Mouse (Mus musculus): ENCODE results near the gene Dnal1. TPM values are rescaled to one million over a fixed set of nuclear protein-coding genes. Genes with fewer than 3 reads are reported as not detected.
"Not testable (repeated sequence)": the region's sequence is repeated elsewhere in the genome, so short reads cannot be mapped to it uniquely, and the experiment has no call there.

Gene Dnal1
- polyA plus RNA-seq, 1 experiment from 2014 or later, result 9.7 TPM

DNA sequence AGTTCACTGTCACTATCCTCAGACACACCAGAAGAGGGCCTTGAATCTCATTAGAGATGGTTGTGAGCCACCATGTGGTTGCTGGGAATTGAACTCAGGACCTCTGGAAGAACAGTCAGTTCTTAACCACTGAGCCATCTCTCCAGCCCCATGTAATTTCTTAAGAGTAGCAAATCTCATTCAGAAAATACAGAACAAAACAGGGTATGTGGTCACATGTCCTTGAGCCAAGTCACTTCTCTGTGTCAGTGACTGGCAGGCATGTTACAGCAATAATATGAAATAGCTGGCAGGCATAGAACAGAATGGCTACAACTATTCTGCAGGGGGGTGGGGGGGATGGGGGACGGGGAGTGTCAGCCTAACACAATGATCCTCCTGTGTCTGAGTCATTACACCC is 14.1 kb upstream of the Dnal1 start:
- Histone ChIP-seq H3K9ac (no peak overlapping the region), H3K27ac (no peak overlapping the region)
- WGBS, result 25% methylated on average over 1 of the region's 1 CpGs

DNA sequence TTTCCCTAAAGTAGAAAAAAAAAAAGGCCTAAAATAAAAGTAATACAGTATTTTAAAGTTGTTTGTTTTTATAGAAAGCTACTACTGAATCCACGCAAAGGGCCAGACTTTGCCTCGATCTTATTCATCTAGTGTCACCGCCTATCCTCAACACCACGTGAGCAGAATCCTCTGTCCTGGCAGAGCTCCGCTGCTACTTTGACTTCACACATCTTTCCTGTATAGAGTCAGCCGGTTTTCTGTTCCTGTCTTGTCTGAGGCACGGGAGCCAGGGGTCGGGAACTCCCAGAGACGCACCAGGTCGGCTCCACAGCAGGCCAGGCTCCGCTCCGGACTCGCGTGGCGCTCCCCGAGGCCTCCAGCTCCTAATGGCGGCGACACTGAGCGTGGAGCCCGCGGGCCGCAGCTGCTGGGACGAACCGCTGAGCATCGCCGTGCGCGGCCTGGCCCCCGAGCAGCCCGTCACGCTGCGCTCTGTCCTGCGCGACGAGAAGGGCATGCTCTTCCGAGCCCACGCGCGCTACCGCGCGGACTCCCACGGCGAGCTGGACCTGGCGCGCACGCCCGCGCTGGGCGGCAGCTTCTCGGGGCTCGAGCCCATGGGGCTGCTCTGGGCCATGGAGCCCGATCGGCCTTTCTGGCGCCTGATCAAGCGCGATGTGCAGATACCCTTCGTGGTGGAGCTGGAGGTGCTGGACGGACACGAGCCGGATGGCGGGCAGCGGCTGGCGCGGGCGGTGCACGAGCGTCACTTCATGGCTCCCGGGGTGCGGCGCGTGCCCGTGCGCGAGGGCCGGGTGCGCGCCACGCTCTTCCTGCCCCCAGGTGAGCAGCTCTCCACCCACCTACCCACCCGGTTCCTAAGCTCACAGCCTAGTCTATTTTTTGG is 13.3 kb upstream of the Dnal1 start, which contains the start of gene Acot6:
TSS of gene Acot6 (plus strand) at position 51 of the 889 bp plus-strand sequence.
- peak within 1 kb of the TSS; percentile 54 for H3K4me3 ChIP-seq
- H3K36me3 ChIP-seq; H3K9me3 ChIP-seq; H3K4me1 ChIP-seq (replicated peaks); H3K27me3 ChIP-seq: not testable (repeated sequence)
- H3K9ac ChIP-seq, result peak within 1 kb of the TSS; percentile 77
- H3K27ac ChIP-seq, result peak within 1 kb of the TSS; percentile 62
- peak within 1 kb of the TSS; percentile 71 for H3K4me2 ChIP-seq
- under 1% methylated on average over 77 of the region's 80 CpGs for WGBS
- peak; percentile 65 for ATAC-seq (ENCODE audit: low FRiP score)

More for the DNA sequence above, 14.1 kb upstream of the Dnal1 start:
- H3K36me3 ChIP-seq, result no peaks in the 10 kb centered on the region
- 0 out of 2 replicates have a peak, but pooled peaks cover 3% of the 10 kb centered on the region for H3K9me3 ChIP-seq
- H3K4me2 ChIP-seq, result peak overlapping the region; percentile 71
- 0 out of 2 replicates have a peak overlapping the region, but pooled peaks have one; percentile 54 for H3K4me3 ChIP-seq
- 0 out of 2 replicates have a peak, but pooled peaks cover 3% of the 10 kb centered on the region for H3K27me3 ChIP-seq
- no peak for ATAC-seq (ENCODE audit: low FRiP score)
- no peaks in the 10 kb centered on the region for H3K4me1 ChIP-seq (replicated peaks)

DNA sequence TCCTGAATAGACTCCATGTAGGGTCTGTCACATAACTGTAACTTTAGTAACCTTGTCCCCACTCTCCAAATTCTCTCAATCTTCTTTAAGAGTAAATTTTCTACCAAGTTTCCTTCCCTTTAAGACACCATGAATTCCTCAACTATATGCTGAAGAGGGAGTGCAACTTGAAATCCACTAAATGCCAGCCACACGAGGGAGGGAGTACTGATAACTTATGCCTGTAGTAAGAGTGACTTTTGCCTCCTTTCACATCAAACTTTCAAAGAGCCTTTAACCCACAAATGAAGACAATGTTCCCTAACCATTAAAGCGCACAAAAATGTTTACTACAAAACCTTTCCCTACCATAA is 12.7 kb upstream of the Dnal1 start:
- peak overlapping the region; percentile 77; the same call in 1 of the 2 replicates for H3K9ac ChIP-seq
- no peak for ATAC-seq (ENCODE audit: low FRiP score)

GRCm38 (mm10) chr12:84107012-84107411 is 7.2 kb upstream of the Dnal1 start:
- Histone ChIP-seq H3K36me3 (no peaks in the 10 kb centered on the region), H3K4me3 (no peak overlapping the region), H3K4me1 (replicated peaks) (no peaks in the 10 kb centered on the region), H3K9me3 (no peaks in the 10 kb centered on the region), H3K27ac (no peak overlapping the region), H3K27me3 (no peaks in the 10 kb centered on the region), H3K4me2 (no peak overlapping the region), H3K9ac (no peak overlapping the region)
- 75% methylated on average over 3 of the region's 3 CpGs for WGBS
- ATAC-seq (ENCODE audit: low FRiP score), result no peak

More for the DNA sequence above, 12.7 kb upstream of the Dnal1 start:
- Histone ChIP-seq H3K4me3 (peak overlapping the region; percentile 54), H3K27me3 (0 out of 2 replicates have a peak, but pooled peaks cover 3% of the 10 kb centered on the region), H3K9me3 (no peaks in the 10 kb centered on the region), H3K4me1 (replicated peaks) (no peaks in the 10 kb centered on the region), H3K27ac (no peak overlapping the region), H3K4me2 (peak overlapping the region; percentile 71), H3K36me3 (no peaks in the 10 kb centered on the region)
- 62% methylated on average over 2 of the region's 2 CpGs for WGBS

DNA sequence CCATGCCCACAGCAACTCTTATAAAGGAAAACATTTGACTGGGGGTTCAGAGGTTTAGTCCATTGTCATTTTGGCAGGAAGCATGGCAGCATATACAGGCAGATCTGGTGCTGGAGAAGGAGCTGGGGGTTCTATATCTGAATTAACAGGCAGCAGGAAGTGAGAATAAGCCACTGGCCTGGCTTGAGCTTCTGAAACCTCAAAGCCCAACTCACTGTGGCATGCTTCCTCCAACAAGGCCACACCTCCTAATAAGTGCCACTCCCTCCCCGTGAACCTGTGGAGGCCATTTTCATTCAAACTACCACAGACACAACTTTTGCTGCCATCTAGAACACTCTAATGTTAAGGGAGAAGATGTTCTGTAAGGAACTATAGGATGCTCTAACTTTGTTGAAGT is 6.5 kb upstream of the Dnal1 start:
- 82% methylated on average over 1 of the region's 1 CpGs for WGBS
- no peak overlapping the region for H3K27ac ChIP-seq
- ATAC-seq (ENCODE audit: low FRiP score), result no peak

DNA sequence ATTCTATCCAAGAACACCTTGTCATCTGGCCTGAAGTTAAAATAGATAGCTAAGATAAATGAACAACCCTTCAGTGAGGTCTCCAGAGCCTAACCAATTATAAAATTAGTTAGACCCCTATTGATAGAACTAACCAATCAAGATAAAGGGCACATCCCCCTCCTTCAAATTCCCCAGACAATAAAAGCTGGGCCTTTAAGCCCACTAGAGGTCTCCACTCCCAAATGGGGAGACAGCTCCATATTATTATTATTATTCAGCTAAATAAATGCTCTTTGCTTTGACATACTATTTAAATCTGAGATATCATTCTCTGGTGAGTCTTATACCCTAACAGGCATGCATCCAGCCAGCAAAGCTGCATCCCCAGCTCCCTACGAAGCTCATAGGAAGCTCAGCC is 4.2 kb upstream of the Dnal1 start:
- ATAC-seq (ENCODE audit: low FRiP score), result no peak
- Histone ChIP-seq H3K27me3 (no peaks in the 10 kb centered on the region), H3K27ac (no peak overlapping the region), H3K36me3 (no peaks in the 10 kb centered on the region), H3K4me3 (no peak overlapping the region), H3K4me2 (no peak overlapping the region), H3K9me3 (no peaks in the 10 kb centered on the region), H3K4me1 (replicated peaks) (peaks cover 4% of the 10 kb centered on the region), H3K9ac (no peak overlapping the region)
- WGBS, result 76% methylated on average over 1 of the region's 1 CpGs

More for the DNA sequence above, 6.5 kb upstream of the Dnal1 start:
- Histone ChIP-seq H3K4me2 (no peak overlapping the region), H3K4me1 (replicated peaks) (no peaks in the 10 kb centered on the region), H3K36me3 (no peaks in the 10 kb centered on the region), H3K27me3 (no peaks in the 10 kb centered on the region), H3K4me3 (no peak overlapping the region), H3K9ac (no peak overlapping the region), H3K9me3 (no peaks in the 10 kb centered on the region)

DNA sequence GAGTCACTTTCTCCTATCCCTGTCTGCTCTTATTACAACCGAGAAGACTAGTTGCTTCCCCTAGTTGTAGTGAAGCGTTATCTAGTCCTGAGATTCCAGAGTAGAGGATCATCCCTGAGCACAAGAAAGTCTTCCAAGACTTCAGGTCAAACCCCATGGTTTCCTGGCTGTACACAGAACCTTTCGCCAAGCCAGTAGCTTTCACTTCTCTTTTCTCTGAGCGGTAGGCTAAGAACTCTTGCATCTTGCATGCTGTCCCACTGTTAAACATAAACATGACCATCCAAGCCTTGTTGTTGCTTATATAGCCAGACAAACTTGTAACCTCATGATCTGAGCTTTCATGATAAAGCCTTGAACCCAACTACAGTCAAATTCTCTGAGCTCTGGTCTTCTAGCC is 3.4 kb upstream of the Dnal1 start:
- H3K9me3 ChIP-seq, result no peaks in the 10 kb centered on the region
- peaks cover 10% of the 10 kb centered on the region for H3K4me1 ChIP-seq (replicated peaks)
- ATAC-seq (ENCODE audit: low FRiP score), result no peak
- H3K4me3 ChIP-seq, result no peak overlapping the region
- H3K4me2 ChIP-seq, result no peak overlapping the region
- no peaks in the 10 kb centered on the region for H3K27me3 ChIP-seq
- H3K9ac ChIP-seq, result no peak overlapping the region
- WGBS, result 100% methylated on average over 4 of the region's 4 CpGs
- no peak overlapping the region for H3K27ac ChIP-seq
- no peaks in the 10 kb centered on the region for H3K36me3 ChIP-seq

GRCm38 (mm10) chr12:84113676-84114075 is 490 bp upstream of the Dnal1 start:
- Histone ChIP-seq H3K4me1 (replicated peaks) (peaks cover 10% of the 10 kb centered on the region), H3K9ac (no peak overlapping the region), H3K4me2 (peak overlapping the region; percentile 84), H3K9me3 (no peaks in the 10 kb centered on the region), H3K27me3 (no peaks in the 10 kb centered on the region), H3K36me3 (no peaks in the 10 kb centered on the region), H3K27ac (no peak overlapping the region), H3K4me3 (peak overlapping the region; percentile 79)
- WGBS, result 57% methylated on average over 6 of the region's 6 CpGs
- no peak for ATAC-seq (ENCODE audit: low FRiP score)

DNA sequence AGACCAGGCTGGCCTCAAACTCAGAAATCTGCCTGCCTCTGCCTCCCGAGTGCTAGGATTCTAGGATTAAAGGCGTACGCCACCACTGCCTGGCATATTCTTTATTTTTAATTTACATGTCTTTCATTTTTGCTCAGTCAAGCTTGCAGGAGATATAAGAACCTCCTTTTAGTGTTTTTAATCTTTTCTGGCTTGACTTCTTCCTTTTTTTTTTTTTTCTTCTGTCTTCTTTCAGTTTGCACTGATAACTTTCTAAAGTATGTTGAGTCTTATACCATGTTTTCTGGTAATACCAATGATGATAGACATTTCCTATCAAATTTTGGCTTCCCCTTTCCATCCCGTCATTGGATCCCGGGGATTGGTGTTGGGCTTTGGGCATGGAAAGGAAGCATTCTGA is 5.4 kb downstream of the Dnal1 start:
- Histone ChIP-seq H3K4me1 (replicated peaks) (peaks cover 9% of the 10 kb centered on the region), H3K9me3 (no peaks in the 10 kb centered on the region), H3K27ac (no peak overlapping the region), H3K9ac (no peak overlapping the region), H3K4me2 (no peak overlapping the region), H3K27me3 (no peaks in the 10 kb centered on the region), H3K36me3 (peaks cover 4% of the 10 kb centered on the region), H3K4me3 (no peak overlapping the region)
- no peak for ATAC-seq (ENCODE audit: low FRiP score)
- 92% methylated on average over 5 of the region's 5 CpGs for WGBS

DNA sequence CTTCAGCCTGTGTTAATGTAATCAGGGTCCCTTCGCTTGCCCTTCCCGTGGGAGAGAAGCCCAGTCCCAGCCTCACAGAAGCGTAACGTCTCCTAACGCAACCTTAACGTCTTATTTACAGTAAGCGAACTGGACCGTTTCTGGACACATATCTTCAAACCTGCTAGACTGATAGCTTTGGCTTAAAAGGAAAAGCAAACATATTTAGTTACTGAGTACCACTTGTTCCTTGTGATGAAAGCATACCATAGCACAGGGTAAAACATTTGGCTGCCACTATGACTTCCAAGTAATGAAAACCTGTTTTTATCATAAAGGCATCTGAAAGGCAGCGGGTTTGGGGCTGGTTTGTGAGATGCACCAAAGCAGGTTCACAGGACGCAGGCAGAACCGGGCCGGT is 11.7 kb downstream of the Dnal1 start:
- Histone ChIP-seq H3K4me1 (replicated peaks) (no peaks in the 10 kb centered on the region), H3K4me2 (no peak overlapping the region), H3K36me3 (peaks cover 44% of the 10 kb centered on the region), H3K27me3 (no peaks in the 10 kb centered on the region), H3K9ac (no peak overlapping the region), H3K27ac (no peak overlapping the region), H3K4me3 (no peak overlapping the region), H3K9me3 (no peaks in the 10 kb centered on the region)
- 81% methylated on average over 12 of the region's 12 CpGs for WGBS
- ATAC-seq (ENCODE audit: low FRiP score), result no peak

GRCm38 (mm10) chr12:84126899-84127298 is 12.7 kb downstream of the Dnal1 start:
- Histone ChIP-seq H3K4me3 (no peak overlapping the region), H3K36me3 (peaks cover 50% of the 10 kb centered on the region), H3K4me2 (no peak overlapping the region), H3K9ac (no peak overlapping the region), H3K9me3 (no peaks in the 10 kb centered on the region), H3K27ac (no peak overlapping the region), H3K4me1 (replicated peaks) (no peaks in the 10 kb centered on the region), H3K27me3 (no peaks in the 10 kb centered on the region)
- WGBS, result 88% methylated on average over 2 of the region's 2 CpGs
- no peak for ATAC-seq (ENCODE audit: low FRiP score)

- H3K4me2 ChIP-seq, result no peak overlapping the region
- 90% methylated on average over 6 of the region's 6 CpGs for WGBS
These were observed 14.4 kb downstream of the Dnal1 start for GRCm38 (mm10) chr12:84128576-84128975.

DNA sequence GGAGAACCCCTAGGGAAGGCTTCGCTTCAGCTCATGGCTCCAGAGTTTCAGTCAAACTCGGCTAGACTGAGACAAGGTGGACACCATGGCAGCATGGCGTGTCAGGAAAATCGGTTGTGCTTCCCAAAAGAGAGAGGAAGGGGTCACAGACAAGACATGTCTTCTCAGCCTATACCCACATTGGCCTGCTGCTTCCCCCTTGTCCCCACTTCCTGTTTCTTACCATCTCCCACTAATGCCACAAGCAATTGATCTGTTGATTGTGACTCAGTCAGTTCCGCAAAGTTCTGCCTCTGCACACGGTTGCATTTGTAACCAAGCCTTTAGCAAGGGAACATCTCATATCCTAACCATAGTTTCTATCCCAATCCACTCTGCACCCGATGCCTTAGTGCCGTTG is 15.8 kb downstream of the Dnal1 start:
- WGBS, result 98% methylated on average over 8 of the region's 8 CpGs
- ATAC-seq (ENCODE audit: low FRiP score), result no peak
- no peaks in the 10 kb centered on the region for H3K4me1 ChIP-seq (replicated peaks)
- no peak overlapping the region for H3K4me3 ChIP-seq
- no peaks in the 10 kb centered on the region for H3K9me3 ChIP-seq
- no peak overlapping the region for H3K27ac ChIP-seq
- peaks cover 49% of the 10 kb centered on the region for H3K36me3 ChIP-seq
- H3K27me3 ChIP-seq, result no peaks in the 10 kb centered on the region
- H3K4me2 ChIP-seq, result no peak overlapping the region
- H3K9ac ChIP-seq, result no peak overlapping the region

More at GRCm38 (mm10) chr12:84128576-84128975, 14.4 kb downstream of the Dnal1 start:
- Histone ChIP-seq H3K9me3 (no peaks in the 10 kb centered on the region), H3K4me1 (replicated peaks) (no peaks in the 10 kb centered on the region), H3K4me3 (no peak overlapping the region), H3K9ac (no peak overlapping the region), H3K27ac (no peak overlapping the region), H3K36me3 (peaks cover 52% of the 10 kb centered on the region), H3K27me3 (no peaks in the 10 kb centered on the region)
- no peak for ATAC-seq (ENCODE audit: low FRiP score)

Measured in hindbrain, embryonic 13.5 days (tissue).